Mouse (Mus musculus): ENCODE results near the gene Med12l.
A peak's percentile ranks its signal among the peaks of the same experiment; 100 is the strongest.
"Not testable (repeated sequence)": the region's sequence is repeated elsewhere in the genome, so short reads cannot be mapped to it uniquely, and the experiment has no call there.

Gene Med12l

DNA sequence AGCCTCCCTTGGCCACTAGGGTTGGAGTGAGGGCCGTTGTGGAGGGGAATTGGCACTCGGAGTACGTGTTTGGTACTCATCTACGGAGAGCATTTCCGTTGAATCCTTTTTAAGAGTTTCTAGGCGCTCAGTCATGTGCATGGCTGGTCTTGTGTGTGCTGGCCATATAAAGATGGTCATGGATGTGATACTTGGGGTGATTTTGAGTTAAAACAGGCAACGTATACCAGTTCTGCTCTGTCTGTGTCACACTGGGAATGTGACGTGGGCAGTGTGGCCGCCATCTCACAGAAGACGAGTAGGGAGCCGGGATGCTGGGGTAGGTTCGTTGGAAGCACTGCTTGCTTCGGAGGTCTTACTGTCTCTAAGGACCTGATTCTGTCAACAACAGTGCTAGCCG is 17.3 kb downstream of the Med12l start:
- DNase-seq, result no peak

DNA sequence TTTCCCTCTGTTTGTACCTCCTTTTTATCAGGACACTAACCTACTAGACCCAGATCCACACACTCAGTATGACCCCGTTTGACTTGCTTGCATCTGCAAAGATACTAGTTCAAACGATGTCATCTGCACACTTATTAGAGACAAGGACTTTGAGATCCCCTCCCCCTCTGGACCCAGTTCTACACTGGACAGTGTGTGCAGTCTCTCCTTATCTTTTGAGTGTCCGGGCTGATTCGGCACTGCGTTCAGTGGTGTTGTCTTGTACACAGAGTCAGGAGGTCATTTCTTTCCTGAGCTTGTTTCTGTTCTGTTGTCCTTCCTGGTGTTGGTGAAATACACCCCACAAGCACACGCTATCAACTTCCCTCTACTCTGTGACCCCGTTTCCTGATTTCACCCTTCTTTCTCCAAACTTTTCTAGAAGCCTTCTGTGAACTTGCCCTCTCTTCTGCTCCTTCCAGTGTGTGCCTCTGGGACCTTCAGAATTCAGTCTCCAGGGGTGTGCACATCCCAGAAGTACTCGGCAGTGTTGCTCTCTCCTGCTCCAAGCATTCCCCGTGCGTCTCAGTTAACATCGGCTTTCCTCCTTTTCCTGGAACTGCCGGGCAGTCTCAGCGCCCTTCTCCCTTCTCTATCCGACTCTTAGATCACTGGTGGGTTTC is 19.0 kb downstream of the Med12l start:
- DNase-seq, result no peak

DNA sequence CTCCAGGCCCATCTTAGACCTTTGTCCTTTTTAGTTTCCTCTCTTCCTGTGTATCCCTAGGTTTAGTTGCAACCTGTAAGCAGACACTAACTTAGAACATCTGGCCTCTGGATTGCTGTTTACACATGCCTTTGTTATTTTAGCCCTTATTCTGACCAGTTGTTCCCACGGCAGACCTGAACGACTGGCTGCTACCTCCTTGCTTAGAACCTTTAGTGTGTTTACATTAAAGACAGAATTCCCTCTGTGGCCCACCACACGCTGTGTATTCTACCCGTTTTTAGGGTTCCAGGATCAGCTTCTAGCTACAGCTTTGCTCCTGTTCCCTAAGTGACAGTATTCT is 19.5 kb downstream of the Med12l start:
- no peak for DNase-seq

DNA sequence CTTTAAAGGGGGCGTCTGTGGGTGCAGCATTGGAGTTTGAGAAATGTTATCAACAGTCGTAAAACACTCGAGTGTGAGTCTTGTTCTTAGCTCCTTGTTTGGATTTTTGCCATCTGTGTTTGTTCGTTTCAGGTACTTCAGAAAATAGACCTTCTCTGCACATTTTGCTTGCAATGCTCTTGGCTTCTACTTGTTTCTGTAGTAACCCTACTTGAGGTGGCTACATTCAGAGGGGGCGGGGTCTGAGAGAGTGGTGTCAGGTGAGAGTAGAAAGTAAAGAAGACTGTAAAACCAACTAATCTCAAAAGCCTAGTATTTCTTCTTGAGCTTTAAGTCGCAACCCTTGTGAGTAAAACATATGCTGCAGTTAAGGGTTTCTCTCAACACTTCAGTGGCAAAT is 23.1 kb downstream of the Med12l start:
- DNase-seq, result no peak

DNA sequence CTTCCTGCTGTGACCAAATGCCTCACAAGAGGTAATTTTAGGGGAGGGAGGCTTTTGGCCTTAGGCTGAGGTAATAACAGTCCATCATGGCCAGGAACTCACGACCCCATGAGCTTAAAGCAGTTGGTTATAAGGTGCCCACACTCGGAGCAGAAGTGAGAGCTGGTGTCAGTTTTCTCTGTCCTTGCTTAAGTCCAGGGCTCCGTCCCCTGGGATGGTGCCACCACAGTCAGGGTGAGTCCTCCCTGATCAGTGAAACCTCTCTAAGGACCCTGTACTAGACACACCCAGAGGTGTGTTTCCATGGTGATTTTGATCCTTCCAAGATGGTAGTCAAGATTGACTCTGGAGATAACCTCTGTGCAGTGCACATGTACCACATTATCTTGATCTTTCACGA is 25.4 kb downstream of the Med12l start:
- no peak for DNase-seq

DNA sequence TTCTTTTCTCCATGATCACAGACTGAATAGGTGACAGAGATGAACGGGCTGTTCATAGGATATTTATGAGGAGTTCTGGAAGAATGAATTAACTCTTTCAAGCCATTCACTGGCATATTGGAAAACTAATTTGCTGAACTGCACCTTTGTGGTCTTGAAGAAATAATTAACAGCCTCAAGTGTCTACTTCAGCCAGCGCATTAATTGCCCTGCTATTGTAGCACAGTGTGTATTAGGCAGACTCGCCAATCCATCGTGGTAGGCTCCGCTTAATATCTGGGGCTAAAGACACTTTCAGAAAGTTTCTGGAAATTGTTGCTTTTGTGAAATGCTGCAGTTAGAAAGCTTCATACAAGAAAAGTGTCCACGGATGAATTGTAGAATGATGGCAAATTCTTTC is 35.9 kb downstream of the Med12l start:
- DNase-seq, result no peak

DNA sequence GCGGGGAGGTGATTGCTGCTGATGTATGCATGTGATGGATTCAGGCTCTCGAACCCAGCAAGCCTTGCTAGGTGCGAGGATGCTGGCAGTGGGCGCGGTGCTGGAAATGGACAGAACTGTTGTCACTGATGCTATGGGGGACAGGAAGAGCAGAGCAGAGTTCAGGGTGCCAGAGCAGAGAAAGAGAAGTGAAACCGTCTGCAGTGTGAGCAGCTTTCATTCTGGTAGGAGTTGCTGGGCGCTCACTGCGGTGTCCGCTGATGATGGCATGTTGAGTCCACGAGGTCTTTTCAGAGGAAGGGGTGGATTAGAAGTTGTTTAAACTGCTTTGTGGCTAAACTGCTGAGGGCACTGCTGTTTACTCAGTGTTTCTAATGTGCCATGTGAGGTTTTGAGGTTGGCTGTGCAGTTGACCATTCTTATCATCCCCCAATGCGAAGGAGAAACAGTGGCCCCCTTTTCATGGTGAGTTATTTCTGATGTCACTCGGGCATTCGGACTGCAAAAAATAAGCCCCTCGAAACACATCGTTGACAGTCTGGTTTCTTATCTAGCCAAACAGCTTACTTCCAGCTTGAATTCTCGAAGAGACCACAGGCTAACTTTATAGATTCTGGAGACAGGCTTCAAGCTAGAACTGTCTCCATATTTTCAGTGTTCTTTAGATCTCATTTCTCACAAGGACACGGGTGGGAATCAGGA is 49.4 kb downstream of the Med12l start:
- DNase-seq, result no peak

DNA sequence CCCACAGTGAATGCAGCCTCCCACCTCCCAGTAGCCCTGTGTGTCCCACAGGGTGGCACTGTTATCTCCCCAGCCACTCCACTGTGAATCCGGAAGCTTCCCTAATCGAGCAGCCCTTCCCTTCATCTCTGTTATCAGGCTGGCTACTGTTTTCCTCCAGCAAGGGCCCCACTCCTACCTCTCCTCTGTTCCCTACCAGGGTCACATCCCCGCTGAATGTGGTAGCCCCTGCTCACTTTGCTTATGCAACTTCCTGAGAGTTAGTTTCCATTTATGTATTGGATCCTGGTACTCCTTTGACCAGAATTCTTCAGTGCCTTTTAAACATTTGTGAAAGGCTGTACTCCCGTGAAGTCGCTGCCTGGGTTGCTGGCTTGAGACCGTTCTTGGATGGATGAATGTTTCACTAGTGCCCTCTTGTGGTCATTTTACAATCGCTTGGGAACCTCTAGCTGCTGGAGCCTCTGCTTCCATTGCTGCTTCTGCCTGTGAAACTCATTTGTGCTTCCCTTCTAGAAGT is 53.5 kb downstream of the Med12l start:
- peak; percentile 24 for DNase-seq

DNA sequence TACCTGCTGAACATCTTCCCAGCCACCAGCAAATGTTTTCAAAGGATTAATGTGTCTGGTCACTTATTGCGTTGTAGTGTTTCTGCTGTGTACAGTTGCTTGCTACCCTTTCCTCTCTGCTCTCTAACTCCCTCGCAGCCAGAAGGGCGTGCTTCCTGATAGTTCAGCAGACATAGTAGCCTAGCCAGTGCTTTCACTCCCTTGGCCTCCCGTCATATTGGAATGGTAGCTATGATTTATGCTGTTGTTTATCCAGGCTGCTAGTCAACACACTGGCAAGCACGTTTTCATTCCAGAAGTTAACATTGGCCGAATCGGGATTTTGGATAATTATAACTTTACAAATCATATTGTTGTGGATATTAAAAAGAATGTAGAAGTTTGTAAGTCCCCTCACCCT is 54.5 kb downstream of the Med12l start:
- no peak for DNase-seq

DNA sequence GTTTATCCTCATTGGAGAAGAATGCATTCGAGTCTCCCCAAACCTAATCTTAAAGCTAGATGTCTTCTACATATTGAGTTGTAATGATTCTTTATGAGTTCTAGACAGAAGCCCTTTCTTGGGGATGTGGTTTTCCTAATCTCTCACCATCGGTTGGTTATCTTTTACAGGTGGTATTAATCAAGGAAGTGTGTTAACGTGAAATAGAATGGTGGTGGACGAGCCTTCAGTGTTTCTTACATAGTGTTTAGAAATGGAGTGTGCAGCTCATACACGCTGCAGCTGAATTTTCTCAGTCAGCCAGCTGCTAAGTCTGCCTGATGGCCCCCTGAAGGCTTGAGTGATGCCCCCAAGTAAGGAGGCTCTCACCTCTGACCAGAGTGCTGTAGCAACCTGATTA is 56.5 kb downstream of the Med12l start:
- no peak for DNase-seq

DNA sequence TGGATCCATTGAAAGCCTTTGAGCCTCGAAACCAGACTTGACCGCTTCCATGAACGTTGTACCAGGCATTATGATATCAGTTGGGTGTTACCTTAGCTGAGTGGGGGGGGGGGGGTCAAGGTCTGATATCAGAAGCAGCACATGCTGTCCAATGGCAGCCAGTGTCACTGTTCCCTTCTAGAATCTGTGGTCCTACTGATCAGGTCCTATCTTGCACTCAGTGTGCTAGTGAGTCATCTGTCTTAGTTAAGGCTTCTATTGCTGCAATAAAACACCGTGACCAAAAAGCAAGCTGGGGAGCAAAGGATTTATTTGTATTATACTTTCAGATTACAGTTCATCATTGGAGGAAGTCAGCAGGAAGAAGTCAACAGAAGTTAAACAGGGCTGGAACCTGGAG is 57.8 kb downstream of the Med12l start:
- DNase-seq, result no peak

DNA sequence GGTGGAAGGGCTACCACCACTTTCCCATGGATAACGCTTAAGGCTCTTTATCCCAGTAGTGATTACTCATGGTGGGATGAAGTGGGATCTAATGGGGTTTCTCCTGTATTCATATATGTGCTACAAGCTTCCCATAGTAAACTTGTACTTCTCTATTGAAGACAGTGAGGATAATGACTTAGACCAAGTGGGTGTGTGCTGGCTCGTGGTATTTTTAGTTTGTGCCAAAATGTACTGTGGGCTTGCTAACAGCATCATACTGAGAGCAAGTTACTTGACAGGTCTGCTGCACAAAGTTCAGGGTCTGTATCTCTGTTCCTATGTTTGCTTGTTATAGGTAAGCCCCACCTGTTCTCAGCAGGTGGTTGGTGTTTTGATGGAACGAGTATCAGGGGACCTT is 60.3 kb downstream of the Med12l start:
- DNase-seq, result no peak

DNA sequence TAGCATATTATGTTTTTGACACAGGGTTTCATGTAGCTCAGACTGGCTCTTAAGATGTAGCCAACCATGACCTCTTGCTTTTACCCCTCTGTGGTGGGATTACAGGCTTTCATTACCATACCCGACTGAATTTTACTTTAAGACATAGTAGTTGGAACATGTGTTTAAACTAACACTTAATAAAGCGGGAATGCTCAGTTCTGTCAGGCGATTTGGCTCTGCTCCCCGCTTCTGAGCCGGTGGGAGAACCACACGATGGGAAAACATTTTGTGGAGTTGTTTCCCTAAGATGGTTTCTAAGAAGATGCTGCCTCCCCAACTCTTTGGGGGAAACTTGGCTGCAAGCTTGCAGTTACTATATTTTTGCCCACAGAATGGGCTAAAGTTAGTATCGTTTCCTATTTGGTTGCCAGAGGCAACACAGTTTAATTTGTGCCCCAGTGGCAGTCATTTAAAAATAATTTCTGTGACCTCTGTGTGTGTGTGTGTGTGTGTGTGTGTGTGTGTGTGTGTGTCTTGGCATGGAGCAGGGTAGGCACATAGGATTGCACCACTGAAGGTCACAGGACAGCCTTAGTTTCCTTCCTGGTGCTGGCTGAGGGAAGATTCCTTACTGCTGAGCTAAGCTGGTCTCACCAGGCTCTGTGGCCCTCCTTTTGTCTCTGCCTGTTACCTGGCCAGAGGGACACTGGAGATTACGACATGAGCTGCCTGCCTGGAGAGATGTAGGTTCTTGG is 61.1 kb downstream of the Med12l start:
- no peak for DNase-seq

DNA sequence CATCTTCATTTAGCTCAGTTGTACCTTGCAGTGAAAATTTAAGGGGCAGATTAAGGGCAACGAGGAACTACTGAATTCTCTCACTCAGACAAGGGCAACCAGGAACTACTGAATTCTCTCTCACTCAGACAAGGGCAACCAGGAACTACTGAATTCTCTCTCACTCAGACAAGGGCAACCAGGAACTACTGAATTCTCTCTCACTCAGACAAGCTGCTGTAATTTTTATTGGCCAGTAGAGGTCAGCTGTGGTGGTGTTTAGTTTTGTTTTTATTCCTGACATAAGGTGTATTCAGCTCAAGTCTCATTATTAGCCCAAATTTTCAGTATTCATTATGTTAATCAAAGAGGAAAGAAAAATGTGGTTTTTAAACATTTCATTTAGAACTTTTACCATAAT is 63.4 kb downstream of the Med12l start:
- DNase-seq, result not testable (repeated sequence)

DNA sequence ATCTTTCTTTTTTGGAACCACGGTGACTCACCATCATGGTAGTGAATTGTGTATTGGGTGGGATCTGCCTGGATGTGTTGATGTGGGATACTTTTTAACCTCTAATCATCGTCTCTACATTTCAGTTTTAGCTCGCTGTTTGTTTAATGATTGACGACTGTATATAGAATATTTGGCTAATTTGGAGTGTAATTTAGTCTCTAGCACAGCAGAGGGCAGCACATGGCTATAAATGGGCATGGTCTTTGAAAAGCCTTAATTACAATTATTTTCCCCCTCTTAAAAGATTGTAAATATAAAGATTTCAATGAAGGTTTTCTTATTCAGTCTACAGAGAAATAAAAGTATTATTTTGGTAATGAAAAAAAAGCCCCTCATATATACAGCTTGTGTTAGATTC is 71.7 kb downstream of the Med12l start:
- DNase-seq, result no peak

DNA sequence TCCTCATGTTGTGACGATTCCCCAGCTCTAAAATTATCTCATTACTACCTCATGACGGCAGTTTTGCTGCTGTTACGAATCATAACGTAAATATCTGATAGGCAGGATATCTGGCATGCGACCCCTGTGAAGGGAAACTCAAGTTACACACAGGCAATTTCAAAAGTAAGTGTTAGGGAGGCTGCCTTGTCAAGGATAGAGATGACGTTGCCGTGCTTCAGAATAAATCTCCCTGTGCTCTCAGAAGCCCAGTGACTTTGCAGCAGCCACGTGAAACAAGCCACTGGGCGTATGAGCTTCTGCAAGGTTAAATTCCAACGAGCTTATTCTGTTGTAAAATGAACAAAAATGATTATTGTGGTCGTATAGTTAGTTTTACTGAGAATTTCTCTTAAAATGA is 73.0 kb downstream of the Med12l start:
- DNase-seq, result no peak

DNA sequence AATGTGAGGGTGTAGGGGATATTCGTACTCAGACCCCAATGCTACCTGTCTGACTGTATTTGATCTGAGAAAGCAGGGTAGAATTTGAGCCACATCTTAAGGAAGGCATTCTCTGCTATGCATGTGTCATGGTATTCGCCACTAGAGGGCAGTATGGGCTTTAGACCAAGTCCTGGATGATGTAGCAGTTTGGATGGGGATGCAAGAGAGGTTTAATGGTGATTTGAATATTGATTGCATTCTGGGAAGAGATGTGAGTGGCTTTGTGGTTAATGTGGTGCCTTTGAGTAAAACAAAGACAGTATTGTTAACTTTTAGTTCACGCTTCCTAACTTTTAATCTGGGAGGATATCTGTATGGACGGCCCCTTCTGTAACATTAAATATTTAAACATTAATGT is 73.7 kb downstream of the Med12l start:
- no peak for DNase-seq

DNA sequence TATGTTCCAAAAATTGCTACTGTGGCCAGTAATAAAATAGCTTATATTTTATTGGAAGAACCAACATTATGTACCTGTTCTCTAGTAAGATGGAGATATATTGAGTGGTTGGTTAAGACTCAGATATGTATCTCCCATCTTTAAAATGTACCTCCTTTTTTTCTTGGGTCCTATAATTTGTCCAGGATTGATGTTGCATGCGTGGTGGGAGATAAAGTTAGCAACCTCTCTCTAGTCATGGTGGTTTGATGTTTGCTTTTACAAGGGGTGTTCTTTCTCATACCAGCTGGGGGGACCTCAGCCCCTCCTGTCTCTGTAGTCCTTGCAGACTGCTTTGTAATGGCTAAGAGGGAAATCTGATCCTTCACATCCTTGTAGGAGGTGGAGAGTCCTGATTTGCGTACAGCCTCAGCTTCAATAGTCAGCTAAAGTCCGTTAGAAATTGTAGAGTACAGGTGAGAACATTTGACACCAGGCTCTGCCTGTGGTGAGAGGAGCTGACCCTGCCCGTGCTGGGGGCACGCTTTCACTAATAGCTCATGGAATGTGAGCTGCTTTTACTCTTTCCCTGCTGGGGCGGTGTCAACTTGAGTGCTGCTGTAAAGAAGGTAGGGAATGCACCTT is 74.8 kb downstream of the Med12l start:
- DNase-seq, result no peak

DNA sequence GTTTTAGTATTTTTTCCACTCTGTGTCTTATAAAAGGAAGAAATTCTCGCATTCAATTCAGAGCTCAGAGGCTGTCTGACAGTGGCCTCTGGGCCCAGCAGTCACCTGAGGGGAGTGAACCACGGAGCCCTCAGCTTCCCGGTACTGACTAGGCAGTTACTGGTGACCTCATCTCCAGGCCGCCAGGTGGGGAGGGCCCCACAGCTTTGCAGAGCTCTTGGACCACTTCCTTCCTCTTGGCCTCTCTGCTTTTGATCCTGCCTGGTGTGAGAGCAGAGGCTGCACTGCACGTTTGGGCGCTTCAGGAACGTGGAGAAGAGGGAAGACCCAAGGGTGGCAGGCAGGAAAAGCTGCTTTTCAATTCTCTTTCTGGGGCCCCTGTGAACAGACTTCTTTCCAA is 75.3 kb downstream of the Med12l start:
- no peak for DNase-seq

DNA sequence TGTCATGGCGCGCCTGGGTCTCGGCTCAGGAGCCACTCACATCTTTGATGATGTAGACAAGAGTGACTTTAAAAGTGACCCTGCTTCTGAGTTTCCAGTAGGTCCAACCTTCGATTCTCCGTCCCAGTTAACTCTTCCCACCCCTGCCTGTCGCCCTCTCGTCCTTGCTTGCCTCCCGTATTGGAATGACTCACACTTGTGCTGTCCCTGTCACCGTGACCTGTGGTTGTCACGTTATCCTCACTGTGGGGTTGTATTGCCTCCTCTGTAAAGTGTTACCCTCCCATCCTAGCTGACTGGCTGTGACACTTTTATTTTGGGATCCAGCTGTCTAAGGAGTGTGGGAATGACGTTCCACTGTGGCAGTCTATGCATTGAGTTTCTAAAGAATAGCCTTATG is 87.1 kb downstream of the Med12l start:
- DNase-seq, result no peak

DNA sequence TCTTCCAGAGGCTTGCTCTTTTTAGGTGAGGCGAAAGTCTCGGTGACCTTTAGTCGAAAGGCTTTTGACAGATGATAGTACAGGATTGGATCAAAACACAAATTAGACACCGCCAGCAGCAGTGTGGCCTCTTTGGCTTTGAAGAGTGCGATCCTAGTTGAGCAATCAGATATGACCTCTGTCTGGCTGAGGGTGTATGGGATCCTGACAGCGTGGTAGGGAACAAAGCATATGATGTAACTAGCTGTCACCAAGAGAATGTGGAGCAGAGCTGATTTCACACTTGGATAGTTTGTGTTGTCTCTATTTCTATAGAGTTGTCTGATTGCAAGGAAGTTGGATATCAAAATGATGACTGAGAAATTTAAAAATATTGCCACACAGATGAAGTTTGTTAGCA is 91.8 kb downstream of the Med12l start:
- no peak for DNase-seq

DNA sequence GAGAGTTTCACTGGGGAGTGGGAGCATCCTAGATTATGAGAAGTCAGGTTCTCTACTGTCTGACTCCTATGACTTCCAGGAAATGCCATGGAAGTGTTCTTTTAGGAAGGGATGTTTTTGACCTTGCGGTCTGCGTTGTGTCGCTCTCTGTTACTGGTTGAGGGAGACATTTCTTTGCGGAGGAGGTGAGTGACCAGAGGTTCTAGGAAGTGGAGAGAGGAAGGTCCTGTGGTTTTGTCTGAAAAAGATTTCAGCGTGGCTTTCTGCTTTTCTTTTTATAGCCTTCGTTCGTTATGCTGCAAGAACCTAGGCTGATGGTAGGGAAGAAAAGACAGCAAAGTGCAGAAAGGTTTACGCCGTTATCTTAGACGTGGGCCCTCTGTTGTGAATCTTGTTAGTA is 92.9 kb downstream of the Med12l start:
- DNase-seq, result no peak

DNA sequence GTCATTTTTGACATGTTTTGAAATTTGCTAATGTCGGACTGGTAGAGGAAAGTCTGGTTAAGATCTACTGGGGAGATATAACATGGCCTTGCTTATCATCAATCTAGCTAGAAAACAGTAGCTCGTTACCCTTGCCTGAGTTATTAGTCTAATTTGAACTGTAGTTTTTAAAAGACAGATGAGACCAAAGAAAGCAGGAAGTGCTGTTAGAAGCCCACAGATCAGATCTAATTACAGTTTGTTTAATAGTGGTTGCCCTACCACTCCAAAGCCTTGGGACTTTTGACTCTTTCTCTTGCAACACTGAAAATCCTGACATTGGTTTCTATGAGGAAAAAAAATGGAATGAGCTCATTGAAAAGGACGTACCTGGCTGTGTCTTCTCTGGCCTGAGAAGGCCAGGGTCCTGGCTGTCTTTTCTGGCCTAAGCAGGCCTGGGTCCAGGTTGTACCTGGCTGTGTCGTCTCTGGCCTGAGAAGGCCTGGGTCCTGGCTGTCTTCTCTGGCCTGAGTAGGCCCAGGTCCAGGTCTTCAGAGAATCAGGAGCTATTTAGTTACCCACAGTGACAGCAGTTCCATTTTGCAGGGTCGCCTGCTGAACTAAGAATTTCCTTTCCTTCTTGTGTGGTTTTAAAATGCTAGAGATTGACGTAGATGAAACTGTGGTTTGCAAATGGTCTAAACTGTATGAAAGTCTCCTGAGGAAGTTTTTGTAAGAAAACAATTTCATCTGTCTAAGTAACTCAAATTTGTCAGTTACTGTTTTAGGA is 95.8 kb downstream of the Med12l start, which contains the start of gene Gpr171:
Gene Gpr171 (minus strand): TSS at position 604 of the 769 bp plus-strand sequence.
- no peak for DNase-seq

All from kidney, adult 11 months (tissue).